Mouse (Mus musculus) ES-CJ7 (cell line): ENCODE measurements at regions not wholly inside any gene's neighbourhood (a gene's known extent, or its start where the extent isn't known, plus 50 kb on each side); places are given as distances from the start of the nearest gene placed in this dataset.

Experiments
- DNase-seq: peaks from one replicate; pipeline ENCODE4 v3.0.0; 2011; ENCODE audit warnings: low read depth, low spot score

DNA sequence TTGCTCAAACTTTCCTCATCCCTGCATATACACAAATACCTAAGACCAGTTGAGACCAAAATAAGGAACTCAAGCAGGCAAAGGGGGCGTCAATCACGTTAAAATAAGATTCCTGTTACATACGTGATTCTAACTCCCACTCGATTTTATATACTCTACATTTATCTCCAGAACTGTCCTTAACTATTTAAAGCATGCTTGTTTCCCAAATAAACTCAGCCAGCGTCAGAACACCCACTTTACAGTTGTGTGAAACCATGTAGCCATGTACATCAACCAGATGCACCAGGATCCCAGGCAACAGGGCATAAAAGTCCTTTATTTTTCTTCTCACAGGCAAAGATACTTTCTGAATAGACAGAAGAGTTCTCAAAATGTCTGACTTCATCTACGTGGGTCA lies 61.5 kb downstream of the Ccna1 start:
- no peak for DNase-seq

DNA sequence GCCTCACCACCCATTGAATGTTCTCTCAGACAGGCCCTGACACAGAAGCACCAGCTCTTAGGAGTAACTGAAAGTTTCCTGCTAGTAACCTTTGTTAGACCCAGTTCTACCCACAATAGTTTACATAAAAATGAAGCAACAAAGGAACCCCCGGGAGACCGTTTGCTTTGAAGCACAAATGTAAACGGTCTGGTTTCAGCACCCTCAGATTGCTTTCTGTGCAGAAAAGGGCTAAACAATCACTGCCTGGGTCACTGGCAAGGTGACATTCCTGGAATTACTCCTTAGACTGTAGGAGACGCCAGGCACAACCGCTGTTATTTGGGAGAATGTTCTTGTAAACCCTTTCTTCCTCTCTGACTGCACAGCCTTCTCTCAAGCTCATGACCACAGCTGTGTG lies 65.2 kb downstream of the Ccna1 start:
- peak; percentile 97 for DNase-seq

DNA sequence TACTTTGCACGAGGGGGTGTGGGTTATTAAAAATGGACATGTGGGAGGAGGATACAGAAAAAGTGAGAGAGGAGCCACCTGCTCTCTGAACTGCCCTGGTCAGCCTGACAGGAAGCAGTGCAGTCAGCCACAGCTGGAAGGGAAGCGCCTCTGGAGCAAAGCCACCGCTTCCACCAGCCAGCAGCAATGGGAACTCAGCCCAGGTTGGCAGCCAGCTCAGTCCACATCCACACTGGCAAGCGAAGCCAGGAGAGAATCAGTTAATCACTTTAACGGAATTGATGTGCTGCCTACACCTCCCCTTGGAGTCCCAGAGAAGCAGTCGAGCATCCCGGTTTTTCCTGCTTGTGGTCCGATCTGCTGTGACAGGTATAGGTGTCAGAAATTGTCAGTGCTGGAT lies 65.9 kb downstream of the Ccna1 start:
- DNase-seq = no peak

DNA sequence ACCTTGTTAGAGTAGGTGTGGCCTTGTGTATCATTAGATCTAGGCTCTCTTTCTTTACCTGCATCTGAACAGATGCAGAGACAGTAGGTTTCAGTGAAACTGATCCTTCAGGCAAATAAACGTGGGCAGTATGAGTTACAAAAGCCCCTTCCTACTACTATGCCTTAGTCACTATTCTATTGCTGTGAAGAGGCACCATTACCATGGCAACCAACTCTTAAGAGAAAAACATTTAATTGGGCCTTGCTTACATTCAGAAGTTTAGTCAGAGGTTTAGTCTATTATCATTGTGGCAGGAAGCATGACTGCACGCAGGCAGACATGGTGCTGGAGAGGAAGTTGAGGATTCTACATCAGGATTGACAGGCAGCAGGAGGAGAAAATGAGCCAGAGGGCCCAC lies 65.8 kb upstream of the Sertm1 start:
- DNase-seq = no peak

DNA sequence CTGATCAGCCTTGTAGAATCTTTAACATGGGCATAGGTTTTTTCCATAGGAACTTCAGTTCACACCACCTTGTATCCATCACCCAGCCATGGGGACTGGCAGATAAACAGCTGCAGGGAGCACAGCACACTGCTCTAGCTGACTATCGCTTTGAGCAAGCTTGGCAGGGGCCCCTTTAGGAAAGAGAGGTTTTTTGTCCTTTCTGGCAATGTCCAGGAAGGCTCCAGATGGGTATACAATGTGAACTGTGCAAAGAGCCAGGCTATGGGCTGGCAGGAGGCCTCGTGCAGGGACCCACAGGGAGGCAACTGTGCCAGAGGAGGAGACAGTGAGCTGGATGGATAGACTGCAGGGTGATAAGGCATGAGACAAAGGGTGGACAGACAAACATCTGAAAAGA lies 64.6 kb upstream of the Sertm1 start:
- DNase-seq = no peak

DNA sequence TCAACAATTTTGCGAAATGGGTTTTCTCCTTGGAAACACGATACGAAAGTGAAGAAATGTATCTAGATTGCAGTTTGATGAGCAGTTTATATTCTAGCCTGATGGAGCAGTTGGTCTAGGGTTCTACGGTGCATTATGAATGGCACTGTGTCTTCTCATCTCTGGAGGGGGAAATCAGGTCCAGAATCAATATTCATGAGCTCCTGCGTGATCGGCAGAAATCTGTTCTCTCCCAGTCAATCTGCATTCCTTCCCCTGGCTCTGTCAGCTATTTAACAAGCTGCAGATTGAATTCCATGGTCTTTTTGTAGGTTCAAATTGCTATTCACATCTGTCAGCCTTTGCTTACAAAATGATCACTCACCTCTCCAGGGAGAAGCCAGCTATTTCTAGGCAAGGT lies 49.8 kb upstream of the Sertm1 start:
- DNase-seq = no peak
